Mouse (Mus musculus): ENCODE measurements around the gene Gm29797. TPM values are rescaled to one million over a fixed set of nuclear protein-coding genes. Genes with fewer than 3 reads are reported as not detected.
A peak's percentile ranks its signal among the peaks of the same experiment; 100 is the strongest.

Gm29797 gene
- polyA plus RNA-seq, 1 experiment from 2014 or later = 0.15 TPM

DNA sequence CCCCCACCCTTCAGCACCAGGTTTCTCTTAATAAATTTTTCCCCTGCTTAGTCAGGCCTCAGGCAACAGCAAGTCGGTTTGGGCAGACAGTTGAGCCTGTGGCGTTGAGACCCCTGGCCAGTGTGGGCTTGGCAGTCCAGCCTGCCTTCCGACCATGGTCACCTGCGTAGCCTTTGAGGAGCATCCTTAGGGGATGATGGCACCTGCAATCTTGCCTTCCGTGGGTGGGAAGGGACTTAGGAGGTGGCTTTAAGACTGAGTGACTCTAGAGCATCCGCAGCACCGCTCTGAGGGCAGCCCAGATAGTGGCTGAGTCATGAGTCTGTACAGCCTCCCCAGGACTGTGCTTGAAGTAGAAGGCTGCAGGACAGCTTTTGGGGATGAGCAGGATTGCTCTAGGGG lies 23.9 kb downstream of the Gm29797 start:
- no peaks in the 10 kb centered on the region for H3K27me3 ChIP-seq
- CTCF ChIA-PET = interaction anchor here (1.4 to 6.4 kb wide), 2 partner anchors 17 to 44 kb away, joined by 4 to 135 read pairs; partner anchors contain the start of gene Gm29797
- in situ Hi-C loops (cut with MboI; ENCODE audit: low pct_unique_long_range_greater_than_20kb) = no loop called here
- no peak for TF ChIP-seq CTCF (IDR thresholded peaks at IDR 0.05)
- ATAC-seq (peak; percentile 6), DNase-seq (ENCODE audit: low read depth, low spot score) (no peak)
- POLR2A ChIA-PET = interaction anchor here (0.5 kb wide), 1 partner anchor 290 kb away, joined by 3 read pairs; no protein-coding TSS in a partner anchor

DNA sequence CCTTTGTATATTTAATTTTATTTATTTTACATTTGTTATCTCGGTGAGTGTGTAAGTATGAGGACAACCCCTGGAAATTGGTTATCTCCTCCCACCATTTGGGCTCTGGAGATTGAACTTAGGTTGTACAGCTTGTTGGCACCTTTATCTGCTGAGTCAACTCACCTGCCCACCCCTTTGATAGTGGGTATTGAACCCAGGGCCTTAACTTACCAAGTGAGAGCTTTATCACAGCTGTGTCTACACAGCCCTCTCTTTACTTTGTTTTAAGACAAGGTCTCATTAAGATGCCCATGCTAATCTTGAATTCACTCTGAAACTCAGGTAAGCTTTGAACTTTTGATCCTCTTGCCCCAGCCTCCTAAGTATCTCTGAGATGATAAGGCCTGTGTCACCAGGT lies 25.1 kb downstream of the Gm29797 start:
- TF ChIP-seq CTCF (IDR thresholded peaks at IDR 0.05) = no peak
- DNase-seq (ENCODE audit: low read depth, low spot score) = no peak
- in situ Hi-C loops (cut with MboI; ENCODE audit: low pct_unique_long_range_greater_than_20kb) = no loop called here
- no peaks in the 10 kb centered on the region for H3K27me3 ChIP-seq
- CTCF ChIA-PET = interaction anchor here (1.0 to 6.4 kb wide), 4 partner anchors 19 to 182 kb away, joined by 3 to 135 read pairs (median 4); partner anchors contain the start of genes Gm29797 and Polr3k
- no peak for ATAC-seq
- POLR2A ChIA-PET = no interaction called here

DNA sequence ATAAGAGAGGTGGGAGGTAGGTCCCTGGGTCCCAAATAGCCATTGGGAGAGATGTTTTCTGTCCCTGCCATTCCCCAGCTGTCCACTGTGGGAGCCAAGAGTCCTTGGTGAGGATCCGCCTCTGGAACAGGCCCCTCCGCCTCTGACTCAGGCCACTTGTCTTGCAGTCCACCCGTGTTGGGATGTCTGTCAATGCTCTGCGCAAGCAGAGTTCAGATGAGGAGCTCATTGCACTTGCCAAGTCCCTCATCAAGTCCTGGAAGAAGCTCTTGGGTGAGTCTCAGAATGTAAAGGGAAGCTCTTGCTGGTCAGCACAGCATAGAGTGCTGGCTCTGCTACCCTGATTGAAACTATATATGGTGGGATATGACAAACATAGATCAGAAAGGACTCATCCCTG lies 26.5 kb downstream of the Gm29797 start:
- ChIA-PET CTCF (interaction anchor here (1.1 to 1.9 kb wide), 2 partner anchors 10 to 12 kb away, joined by 3 to 5 read pairs; partner anchors contain the start of gene Rgs19), POLR2A (no interaction called here)
- no peaks in the 10 kb centered on the region for H3K27me3 ChIP-seq
- in situ Hi-C loops (cut with MboI; ENCODE audit: low pct_unique_long_range_greater_than_20kb) = no loop called here
- no peak for TF ChIP-seq CTCF (IDR thresholded peaks at IDR 0.05)
- no peak for DNase-seq (ENCODE audit: low read depth, low spot score)
- ATAC-seq = no peak

DNA sequence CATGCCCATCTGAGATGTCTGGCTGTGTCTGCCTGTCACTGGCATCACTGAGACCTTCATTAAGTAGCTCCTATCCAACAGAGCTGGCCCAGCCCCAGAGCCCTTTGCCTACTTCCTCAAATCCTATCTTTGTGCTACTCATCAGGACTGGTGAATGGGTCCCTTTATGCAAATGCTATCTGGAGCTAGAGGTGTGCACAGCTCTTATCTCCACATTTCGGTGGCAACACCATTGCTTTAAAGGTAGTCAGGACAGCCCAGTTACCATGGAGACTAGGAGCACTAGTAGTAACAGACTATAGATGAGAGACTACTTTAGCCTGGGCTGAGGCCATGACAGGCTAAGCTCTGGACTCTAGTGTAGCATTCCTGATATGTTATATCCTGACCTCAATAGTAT lies 27.9 kb downstream of the Gm29797 start:
- no peak for ATAC-seq
- DNase-seq (ENCODE audit: low read depth, low spot score) = no peak
- ChIA-PET POLR2A (no interaction called here), CTCF (no interaction called here)
- H3K27me3 ChIP-seq = no peaks in the 10 kb centered on the region
- in situ Hi-C loops (cut with MboI; ENCODE audit: low pct_unique_long_range_greater_than_20kb) = no loop called here
- no peak for TF ChIP-seq CTCF (IDR thresholded peaks at IDR 0.05)

DNA sequence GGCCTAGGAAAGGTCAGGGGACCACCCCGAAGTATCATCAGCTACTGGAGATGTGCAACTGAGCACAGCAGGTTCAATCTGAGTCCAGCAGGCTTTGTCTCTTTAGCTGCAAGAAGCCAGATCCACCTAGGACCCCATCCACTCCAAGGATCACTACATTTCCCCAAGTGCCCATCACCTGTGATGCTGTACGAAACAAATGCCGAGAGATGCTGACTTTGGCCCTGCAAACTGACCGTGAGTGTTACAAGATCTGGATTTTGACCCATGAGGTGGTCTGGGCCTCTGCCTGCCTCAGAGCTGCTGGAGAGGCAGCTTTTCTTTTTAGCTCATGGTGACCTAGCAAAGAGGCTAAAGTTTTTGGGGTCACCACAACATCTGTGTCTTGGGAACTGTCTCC lies 28.9 kb downstream of the Gm29797 start:
- no peak for DNase-seq (ENCODE audit: low read depth, low spot score)
- ATAC-seq = no peak
- no peak for TF ChIP-seq CTCF (IDR thresholded peaks at IDR 0.05)
- POLR2A ChIA-PET = interaction anchor here (0.6 kb wide), 1 partner anchor 64 kb away, joined by 3 read pairs; no protein-coding TSS in a partner anchor
- in situ Hi-C loops (cut with MboI; ENCODE audit: low pct_unique_long_range_greater_than_20kb) = no loop called here
- CTCF ChIA-PET = no interaction called here
- no peaks in the 10 kb centered on the region for H3K27me3 ChIP-seq

DNA sequence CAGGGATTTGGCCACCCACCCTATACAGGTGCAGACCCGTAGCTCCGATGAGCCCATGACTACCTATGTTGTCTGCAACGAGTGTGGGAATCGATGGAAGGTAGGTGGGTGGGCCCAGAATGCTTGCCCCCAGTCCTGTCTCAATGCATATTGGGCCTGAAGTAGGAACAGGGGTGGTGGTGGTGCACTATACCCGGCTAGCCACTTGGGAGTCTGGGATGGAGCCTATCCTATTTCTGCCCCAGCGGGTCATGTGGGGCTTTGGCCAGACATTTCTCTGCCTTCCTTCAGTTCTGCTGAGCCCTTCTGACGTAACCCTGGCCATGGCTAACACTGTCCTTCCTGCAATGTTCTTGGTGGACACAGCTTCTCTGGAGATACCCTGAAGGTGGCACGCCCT lies 30.8 kb downstream of the Gm29797 start:
- in situ Hi-C loops (cut with MboI; ENCODE audit: low pct_unique_long_range_greater_than_20kb) = no loop called here
- DNase-seq (ENCODE audit: low read depth, low spot score) (no peak), ATAC-seq (no peak)
- ChIA-PET CTCF (interaction anchor here (1.8 kb wide), 1 partner anchor 9 kb away, joined by 6 read pairs; no protein-coding TSS in a partner anchor), POLR2A (no interaction called here)
- TF ChIP-seq CTCF (IDR thresholded peaks at IDR 0.05) = no peak
- no peaks in the 10 kb centered on the region for H3K27me3 ChIP-seq

DNA sequence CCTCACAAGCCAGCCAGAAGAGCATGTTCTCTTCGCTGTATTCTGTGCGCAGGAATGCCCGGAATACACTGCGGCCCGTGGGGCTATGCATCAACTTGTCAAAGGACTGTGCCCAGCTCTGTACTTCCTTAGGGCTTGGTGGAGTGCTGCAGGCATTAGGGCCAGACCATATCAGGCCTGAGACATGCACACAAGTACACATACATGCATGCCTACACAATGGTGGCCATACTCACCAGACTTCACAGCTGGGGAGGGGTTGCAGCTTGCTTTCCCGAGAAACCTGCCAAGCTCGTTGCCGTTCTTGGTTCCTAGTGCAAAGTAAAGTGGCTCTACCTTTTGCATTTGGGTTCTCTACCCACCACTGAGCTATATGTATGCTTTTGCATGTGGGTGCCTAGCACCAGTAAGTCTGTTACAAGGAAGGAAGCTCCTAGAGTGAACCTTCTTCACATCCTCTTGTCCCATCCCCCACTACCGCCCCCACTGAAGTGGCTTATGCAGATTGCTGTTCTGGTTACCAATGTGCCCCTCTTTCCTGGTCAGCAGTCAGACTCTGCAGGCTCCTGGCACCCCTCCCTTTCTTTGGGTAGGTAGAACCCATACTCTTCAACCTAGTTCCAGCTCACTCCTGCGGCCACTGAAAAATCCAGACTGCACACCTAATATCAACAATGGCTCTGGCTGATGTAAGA lies 32.8 kb downstream of the Gm29797 start:
- in situ Hi-C loops (cut with MboI; ENCODE audit: low pct_unique_long_range_greater_than_20kb) = no loop called here

DNA sequence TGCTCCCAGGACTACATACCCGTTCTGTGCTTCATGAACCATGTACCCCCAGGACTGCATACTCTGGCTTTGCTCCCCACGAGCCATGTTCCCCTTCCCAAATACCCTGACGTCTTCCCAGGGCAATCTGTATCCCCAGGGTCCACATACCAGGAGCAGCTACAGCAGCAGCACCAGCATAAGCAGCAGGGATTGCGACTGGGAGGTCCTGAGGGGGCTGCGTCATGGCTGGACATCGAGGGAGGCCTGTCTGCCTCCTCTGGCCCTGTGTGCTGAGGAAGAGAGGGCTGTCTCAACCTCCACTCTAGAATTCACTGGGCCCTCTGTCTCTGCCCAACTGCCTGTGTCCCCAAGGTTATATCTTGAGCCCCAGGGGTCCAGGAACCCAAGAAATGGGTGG lies 34.2 kb downstream of the Gm29797 start:
- in situ Hi-C loops (cut with MboI; ENCODE audit: low pct_unique_long_range_greater_than_20kb) = no loop called here
- CTCF ChIA-PET = interaction anchor here (1.2 kb wide), 1 partner anchor 32 kb away, joined by 4 read pairs; no protein-coding TSS in a partner anchor
- DNase-seq (ENCODE audit: low read depth, low spot score) (no peak), ATAC-seq (no peak)
- POLR2A ChIA-PET = no interaction called here
- no peak for TF ChIP-seq CTCF (IDR thresholded peaks at IDR 0.05)
- H3K27me3 ChIP-seq = no peaks in the 10 kb centered on the region

More for the DNA sequence above, 32.8 kb downstream of the Gm29797 start:
- DNase-seq (ENCODE audit: low read depth, low spot score) (no peak), ATAC-seq (no peak)
- TF ChIP-seq CTCF (IDR thresholded peaks at IDR 0.05) = no peak
- POLR2A ChIA-PET = no interaction called here
- no peaks in the 10 kb centered on the region for H3K27me3 ChIP-seq
- CTCF ChIA-PET = no interaction called here

DNA sequence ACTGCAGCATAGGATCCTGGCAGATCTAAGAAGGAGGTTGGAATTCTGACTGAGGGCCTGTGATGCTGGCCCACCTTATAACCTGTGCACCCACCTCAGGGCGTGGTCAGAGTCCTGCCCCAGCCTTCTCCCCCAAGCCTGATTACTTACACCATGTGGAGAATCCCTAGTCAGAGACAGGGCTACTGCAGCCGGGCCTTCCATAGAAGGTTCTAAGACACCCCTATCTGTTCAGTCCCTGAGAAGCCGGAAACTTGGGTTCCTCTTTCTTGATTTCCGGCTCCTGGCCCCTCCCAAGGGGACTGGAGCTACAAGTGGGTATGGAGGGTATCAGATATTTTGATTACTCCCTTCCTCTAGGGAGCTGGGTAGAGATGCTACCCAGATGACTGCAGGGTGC lies 34.7 kb downstream of the Gm29797 start:
- H3K27me3 ChIP-seq = no peaks in the 10 kb centered on the region
- POLR2A ChIA-PET = no interaction called here
- no peak for DNase-seq (ENCODE audit: low read depth, low spot score)
- no peak for TF ChIP-seq CTCF (IDR thresholded peaks at IDR 0.05)
- no peak for ATAC-seq
- in situ Hi-C loops (cut with MboI; ENCODE audit: low pct_unique_long_range_greater_than_20kb) = no loop called here
- CTCF ChIA-PET = interaction anchor here (1.2 to 1.7 kb wide), 2 partner anchors 13 to 32 kb away, joined by 4 to 8 read pairs; no protein-coding TSS in a partner anchor

DNA sequence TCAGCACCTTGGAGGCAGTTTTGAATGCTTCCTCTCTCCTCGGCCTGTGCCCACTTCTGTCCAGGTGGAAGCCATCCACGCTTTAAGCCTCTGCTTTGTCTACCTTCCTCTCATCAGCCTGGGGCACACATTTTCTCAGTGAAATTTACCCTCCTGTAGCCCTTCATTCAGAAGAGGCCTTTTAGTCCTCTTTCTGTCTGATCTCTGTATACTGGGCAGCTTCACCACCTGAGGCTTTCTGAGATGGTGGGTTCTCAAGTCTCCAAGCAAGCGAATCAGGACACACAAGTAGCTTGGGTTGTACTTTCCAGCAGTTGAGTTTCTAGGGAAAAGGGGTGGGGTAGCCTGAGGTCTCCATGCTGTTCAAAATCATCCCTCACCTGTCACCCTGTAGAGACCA lies 35.5 kb downstream of the Gm29797 start:
- POLR2A ChIA-PET = no interaction called here
- ATAC-seq (no peak), DNase-seq (ENCODE audit: low read depth, low spot score) (no peak)
- in situ Hi-C loops (cut with MboI; ENCODE audit: low pct_unique_long_range_greater_than_20kb) = no loop called here
- no peak for TF ChIP-seq CTCF (IDR thresholded peaks at IDR 0.05)
- no peaks in the 10 kb centered on the region for H3K27me3 ChIP-seq
- CTCF ChIA-PET = interaction anchor here (1.2 to 1.7 kb wide), 2 partner anchors 14 to 33 kb away, joined by 4 to 8 read pairs; no protein-coding TSS in a partner anchor
